Mouse (Mus musculus): ENCODE results near the gene Sf3a2. TPM values are rescaled to one million over a fixed set of nuclear protein-coding genes. Genes with fewer than 3 reads are reported as not detected.
A peak's percentile ranks its signal among the peaks of the same experiment; 100 is the strongest.
"Not testable (repeated sequence)": the region's sequence is repeated elsewhere in the genome, so short reads cannot be mapped to it uniquely, and the experiment has no call there.

The Sf3a2 gene
- polyA plus RNA-seq, 1 experiment from 2014 or later = 69.6 TPM

GRCm38 (mm10) chr10:80812391-80813041, 14.5 kb downstream of the Sf3a2 start:
- Histone ChIP-seq H3K27me3 (replicated peaks; ENCODE audit: control insufficient read depth, insufficient read depth, low read length) (peaks cover 21% of the 10 kb centered on the region), H3K4me3 (ENCODE audit: low read depth, low read length) (no peak overlapping the region), H3K9me3 (ENCODE audit: control insufficient read depth, low read length) (no peaks in the 10 kb centered on the region), H3K4me2 (ENCODE audit: low read depth, low read length) (no peak overlapping the region), H3K27ac (replicated peaks; ENCODE audit: low read depth, low read length) (no peak overlapping the region), H3K9ac (ENCODE audit: low read depth, low read length) (no peak overlapping the region; the same call in 1 of the 2 replicates), H3K36me3 (ENCODE audit: control insufficient read depth, insufficient read depth, low read length) (no peaks in the 10 kb centered on the region), H3K4me1 (ENCODE audit: control insufficient read depth, insufficient read depth, low read length) (peaks cover 8% of the 10 kb centered on the region)
- ATAC-seq (ENCODE audit: low read depth) = no peak
- 64% methylated on average over 5 of the region's 5 CpGs for WGBS
- no peak for DNase-seq (ENCODE audit: low spot score)

GRCm38 (mm10) chr10:80813366-80813765, 15.4 kb downstream of the Sf3a2 start, which contains the start of gene Jsrp1:
TSS of gene Jsrp1 (minus strand) at chr10:80813498.
- Histone ChIP-seq H3K9ac (ENCODE audit: low read depth, low read length) (peak within 1 kb of the TSS; percentile 19; the same call in 1 of the 2 replicates), H3K4me2 (ENCODE audit: low read depth, low read length) (no peak within 1 kb of the TSS), H3K4me3 (ENCODE audit: low read depth, low read length) (no peak within 1 kb of the TSS), H3K9me3 (ENCODE audit: control insufficient read depth, low read length) (no peaks in the 10 kb centered on the region), H3K4me1 (ENCODE audit: control insufficient read depth, insufficient read depth, low read length) (peaks cover 3% of the 10 kb centered on the region), H3K36me3 (ENCODE audit: control insufficient read depth, insufficient read depth, low read length) (no peaks in the 10 kb centered on the region), H3K27me3 (replicated peaks; ENCODE audit: control insufficient read depth, insufficient read depth, low read length) (peaks cover 17% of the 10 kb centered on the region), H3K27ac (replicated peaks; ENCODE audit: low read depth, low read length) (no peak within 1 kb of the TSS)
- 66% methylated on average over 4 of the region's 4 CpGs for WGBS
- DNase-seq (ENCODE audit: low spot score) = peak; percentile 57
- peak; percentile 46; the same call in 1 of the 2 replicates for ATAC-seq (ENCODE audit: low read depth)

GRCm38 (mm10) chr10:80814800-80815199, 16.8 kb downstream of the Sf3a2 start:
- Histone ChIP-seq H3K4me2 (ENCODE audit: low read depth, low read length) (no peak overlapping the region), H3K27me3 (replicated peaks; ENCODE audit: control insufficient read depth, insufficient read depth, low read length) (peaks cover 4% of the 10 kb centered on the region; the same call in 1 of the 2 replicates), H3K4me1 (ENCODE audit: control insufficient read depth, insufficient read depth, low read length) (peaks cover 3% of the 10 kb centered on the region; the same call in 1 of the 2 replicates), H3K9ac (ENCODE audit: low read depth, low read length) (no peak overlapping the region), H3K4me3 (ENCODE audit: low read depth, low read length) (no peak overlapping the region), H3K27ac (replicated peaks; ENCODE audit: low read depth, low read length) (no peak overlapping the region), H3K36me3 (ENCODE audit: control insufficient read depth, insufficient read depth, low read length) (no peaks in the 10 kb centered on the region), H3K9me3 (ENCODE audit: control insufficient read depth, low read length) (no peaks in the 10 kb centered on the region)
- 66% methylated on average over 7 of the region's 7 CpGs for WGBS
- DNase-seq (ENCODE audit: low spot score) (no peak), ATAC-seq (ENCODE audit: low read depth) (no peak)

GRCm38 (mm10) chr10:80816303-80816702, 18.3 kb downstream of the Sf3a2 start:
- ATAC-seq (ENCODE audit: low read depth); H3K9me3 ChIP-seq (ENCODE audit: control insufficient read depth, low read length); H3K27me3 ChIP-seq (replicated peaks; ENCODE audit: control insufficient read depth, insufficient read depth, low read length); H3K27ac ChIP-seq (replicated peaks; ENCODE audit: low read depth, low read length); H3K9ac ChIP-seq (ENCODE audit: low read depth, low read length); H3K4me3 ChIP-seq (ENCODE audit: low read depth, low read length); H3K4me2 ChIP-seq (ENCODE audit: low read depth, low read length); H3K36me3 ChIP-seq (ENCODE audit: control insufficient read depth, insufficient read depth, low read length); DNase-seq (ENCODE audit: low spot score); H3K4me1 ChIP-seq (ENCODE audit: control insufficient read depth, insufficient read depth, low read length): not testable (repeated sequence)
- 79% methylated on average over 3 of the region's 3 CpGs for WGBS

GRCm38 (mm10) chr10:80817164-80817563, 19.2 kb downstream of the Sf3a2 start:
- 66% methylated on average over 2 of the region's 2 CpGs for WGBS
- no peaks in the 10 kb centered on the region for H3K4me1 ChIP-seq (ENCODE audit: control insufficient read depth, insufficient read depth, low read length)
- no peak overlapping the region for H3K4me3 ChIP-seq (ENCODE audit: low read depth, low read length)
- H3K9me3 ChIP-seq (ENCODE audit: control insufficient read depth, low read length) = no peaks in the 10 kb centered on the region
- H3K36me3 ChIP-seq (ENCODE audit: control insufficient read depth, insufficient read depth, low read length) = no peaks in the 10 kb centered on the region
- no peaks in the 10 kb centered on the region for H3K27me3 ChIP-seq (replicated peaks; ENCODE audit: control insufficient read depth, insufficient read depth, low read length)
- no peak overlapping the region for H3K27ac ChIP-seq (replicated peaks; ENCODE audit: low read depth, low read length)
- ATAC-seq (ENCODE audit: low read depth) (no peak), DNase-seq (ENCODE audit: low spot score) (no peak)
- no peak overlapping the region for H3K4me2 ChIP-seq (ENCODE audit: low read depth, low read length)
- no peak overlapping the region for H3K9ac ChIP-seq (ENCODE audit: low read depth, low read length)

GRCm38 (mm10) chr10:80817955-80818354, 20.0 kb downstream of the Sf3a2 start:
- not testable (repeated sequence) for H3K4me3 ChIP-seq (ENCODE audit: low read depth, low read length); H3K9me3 ChIP-seq (ENCODE audit: control insufficient read depth, low read length); H3K27ac ChIP-seq (replicated peaks; ENCODE audit: low read depth, low read length); H3K9ac ChIP-seq (ENCODE audit: low read depth, low read length); DNase-seq (ENCODE audit: low spot score); H3K27me3 ChIP-seq (replicated peaks; ENCODE audit: control insufficient read depth, insufficient read depth, low read length); ATAC-seq (ENCODE audit: low read depth); H3K36me3 ChIP-seq (ENCODE audit: control insufficient read depth, insufficient read depth, low read length); H3K4me1 ChIP-seq (ENCODE audit: control insufficient read depth, insufficient read depth, low read length); H3K4me2 ChIP-seq (ENCODE audit: low read depth, low read length)
- WGBS = 85% methylated on average over 7 of the region's 7 CpGs

- Histone ChIP-seq H3K36me3 (ENCODE audit: control insufficient read depth, insufficient read depth, low read length) (no peaks in the 10 kb centered on the region), H3K4me2 (ENCODE audit: low read depth, low read length) (no peak overlapping the region), H3K4me1 (ENCODE audit: control insufficient read depth, insufficient read depth, low read length) (no peaks in the 10 kb centered on the region), H3K9ac (ENCODE audit: low read depth, low read length) (0 out of 2 replicates have a peak overlapping the region, but pooled peaks have one; percentile 19), H3K4me3 (ENCODE audit: low read depth, low read length) (no peak overlapping the region), H3K9me3 (ENCODE audit: control insufficient read depth, low read length) (no peaks in the 10 kb centered on the region), H3K27me3 (replicated peaks; ENCODE audit: control insufficient read depth, insufficient read depth, low read length) (no peaks in the 10 kb centered on the region), H3K27ac (replicated peaks; ENCODE audit: low read depth, low read length) (no peak overlapping the region)
- DNase-seq (ENCODE audit: low spot score) (no peak), ATAC-seq (ENCODE audit: low read depth) (no peak)
- WGBS = 61% methylated on average over 6 of the region's 6 CpGs
Measured at GRCm38 (mm10) chr10:80818599-80819281, 20.7 kb downstream of the Sf3a2 start.

GRCm38 (mm10) chr10:80819406-80819805, 21.4 kb downstream of the Sf3a2 start:
- WGBS = 36% methylated on average over 3 of the region's 3 CpGs
- Histone ChIP-seq H3K36me3 (ENCODE audit: control insufficient read depth, insufficient read depth, low read length) (no peaks in the 10 kb centered on the region), H3K9ac (ENCODE audit: low read depth, low read length) (no peak overlapping the region), H3K27me3 (replicated peaks; ENCODE audit: control insufficient read depth, insufficient read depth, low read length) (no peaks in the 10 kb centered on the region), H3K9me3 (ENCODE audit: control insufficient read depth, low read length) (no peaks in the 10 kb centered on the region), H3K4me3 (ENCODE audit: low read depth, low read length) (no peak overlapping the region), H3K27ac (replicated peaks; ENCODE audit: low read depth, low read length) (no peak overlapping the region), H3K4me1 (ENCODE audit: control insufficient read depth, insufficient read depth, low read length) (no peaks in the 10 kb centered on the region), H3K4me2 (ENCODE audit: low read depth, low read length) (no peak overlapping the region)
- no peak for DNase-seq (ENCODE audit: low spot score)
- ATAC-seq (ENCODE audit: low read depth) = no peak
